Mouse (Mus musculus) limb, embryonic 12.5 days (tissue): Measurements from ENCODE around the gene Chmp2b. TPM values are rescaled to one million over a fixed set of nuclear protein-coding genes. Genes with fewer than 3 reads are reported as not detected.

ENCODE experiments used
- ATAC-seq: fragments of 200-750 bp; cut with Nextera tagmentation; 2 replicates; pipeline ENCODE4 v1.8.0; 2017; ENCODE audit warnings: low read depth, moderate TSS enrichment; ENCODE audit not compliant: insufficient number of reproducible peaks, insufficient read depth, low FRiP score, low TSS enrichment
- H3K27ac ChIP-seq: fragments of 300-500 bp; sonication (generic); 2 replicates; pipeline ENCODE4 v1.5.1; 2016; ENCODE audit warnings: mild to moderate bottlenecking, moderate library complexity
- H3K27me3 ChIP-seq: fragments of 300-500 bp; sonication (generic); 2 replicates; pipeline ENCODE4 v1.6.1; 2016; ENCODE audit warnings: mild to moderate bottlenecking, moderate library complexity
- H3K36me3 ChIP-seq: fragments of 300-500 bp; sonication (generic); 2 replicates; pipeline ENCODE4 v1.6.1; 2016; ENCODE audit warnings: mild to moderate bottlenecking, moderate library complexity
- H3K4me1 ChIP-seq: fragments of 300-500 bp; sonication (generic); replicated peaks from 2 replicates; pipeline ENCODE4 v1.6.1; 2016
- H3K4me2 ChIP-seq: fragments of 300-500 bp; sonication (generic); 2 replicates; pipeline ENCODE4 v1.6.1; 2016; ENCODE audit warnings: mild to moderate bottlenecking, moderate library complexity
- H3K4me3 ChIP-seq: fragments of 300-500 bp; sonication (generic); replicated peaks from 2 replicates; pipeline ENCODE4 v1.5.1; 2016; ENCODE audit warnings: mild to moderate bottlenecking
- H3K9ac ChIP-seq: fragments of 300-500 bp; sonication (generic); replicated peaks from 2 replicates; pipeline ENCODE4 v1.6.1; 2016; ENCODE audit warnings: mild to moderate bottlenecking, moderate library complexity
- H3K9me3 ChIP-seq: fragments of 300-500 bp; sonication (generic); 2 replicates; pipeline ENCODE4 v1.6.1; 2016; ENCODE audit warnings: mild to moderate bottlenecking, moderate library complexity
- WGBS: fragments of 180-500 bp; shearing (Covaris S2); methylation state at CpG from one replicate; pipeline ENCODE4 v1.1.7; 2016; 5-methylcytosine and 5-hydroxymethylcytosine counted together
- polyA plus RNA-seq: library from polyadenylated mRNA; unstranded; fragments of >200 nt; fragmentation: Nextera tagmentation; extraction: Ambion mirVana; gene quantifications from 2 replicates; pipeline ENCODE4 v1.2.1, GENCODE M21; 2016

Gene Chmp2b
- polyA plus RNA-seq, 1 experiment from 2014 or later = 109 TPM

GRCm38 (mm10) chr16:65526004-65526403 lies 36.5 kb downstream of the Chmp2b start:
- WGBS = 89% methylated on average over 2 of the region's 2 CpGs
- Histone ChIP-seq H3K27ac (no peak overlapping the region), H3K4me1 (no peaks in the 10 kb centered on the region), H3K9me3 (no peaks in the 10 kb centered on the region), H3K4me3 (no peak overlapping the region), H3K36me3 (no peaks in the 10 kb centered on the region), H3K27me3 (no peaks in the 10 kb centered on the region), H3K4me2 (no peak overlapping the region), H3K9ac (no peak overlapping the region)
- ATAC-seq = no peak

- no peak within 1 kb of the TSS for H3K4me2 ChIP-seq
- H3K36me3 ChIP-seq = no peaks in the 10 kb centered on the region
- no peak within 1 kb of the TSS for H3K4me3 ChIP-seq
- H3K27ac ChIP-seq = no peak within 1 kb of the TSS
- H3K9ac ChIP-seq = no peak within 1 kb of the TSS
- H3K27me3 ChIP-seq = no peaks in the 10 kb centered on the region
- no peaks in the 10 kb centered on the region for H3K9me3 ChIP-seq
- no peaks in the 10 kb centered on the region for H3K4me1 ChIP-seq
- 84% methylated on average over 6 of the region's 6 CpGs for WGBS
- ATAC-seq = no peak
These were observed 42.3 kb downstream of the Chmp2b start, which contains the start of gene Pou1f1 for GRCm38 (mm10) chr16:65520211-65520610. Pou1f1 (plus strand) TSS chr16:65520511.

- ATAC-seq = peak; percentile 81
- H3K27me3 ChIP-seq = no peaks in the 10 kb centered on the region
These were observed 48.3 kb downstream of the Chmp2b start for GRCm38 (mm10) chr16:65514223-65514622.

DNA sequence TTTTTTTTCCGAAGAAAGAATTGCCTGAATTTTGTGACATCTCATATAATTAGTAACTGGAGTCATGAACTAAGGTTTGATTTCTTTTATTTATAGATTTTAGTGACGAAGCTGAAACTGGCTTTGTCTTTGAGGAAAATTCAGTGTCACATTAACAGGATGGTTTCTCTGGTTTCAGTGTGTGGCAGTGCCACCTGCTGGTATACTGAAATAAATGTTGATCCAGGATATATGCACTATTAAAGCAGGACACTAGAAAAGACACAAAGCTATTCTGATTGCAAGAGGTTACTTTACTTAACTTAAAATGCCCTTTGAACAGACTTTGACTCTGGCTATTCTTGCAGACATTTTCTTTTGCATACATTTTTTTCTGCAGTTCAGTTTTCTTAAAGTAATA lies 65.5 kb downstream of the Chmp2b start:
- H3K36me3 ChIP-seq = no peaks in the 10 kb centered on the region
- ATAC-seq = no peak
- no peak overlapping the region for H3K27ac ChIP-seq
- 41% methylated on average over 2 of the region's 2 CpGs for WGBS
- H3K4me2 ChIP-seq = no peak overlapping the region
- H3K9me3 ChIP-seq = no peaks in the 10 kb centered on the region
- no peak overlapping the region for H3K9ac ChIP-seq
- H3K27me3 ChIP-seq = no peaks in the 10 kb centered on the region
- H3K4me1 ChIP-seq = no peaks in the 10 kb centered on the region
- H3K4me3 ChIP-seq = no peak overlapping the region

More at GRCm38 (mm10) chr16:65514223-65514622, 48.3 kb downstream of the Chmp2b start:
- H3K4me1 ChIP-seq = peaks cover 3% of the 10 kb centered on the region; the same call in 1 of the 2 replicates
- no peak overlapping the region for H3K9ac ChIP-seq
- H3K36me3 ChIP-seq = no peaks in the 10 kb centered on the region
- H3K9me3 ChIP-seq = no peaks in the 10 kb centered on the region
- H3K4me2 ChIP-seq = no peak overlapping the region
- H3K4me3 ChIP-seq = no peak overlapping the region
- no peak overlapping the region for H3K27ac ChIP-seq
- 12% methylated on average over 7 of the region's 7 CpGs for WGBS

GRCm38 (mm10) chr16:65496030-65496429 lies 66.5 kb downstream of the Chmp2b start:
- H3K9me3 ChIP-seq = no peaks in the 10 kb centered on the region
- H3K9ac ChIP-seq = no peak overlapping the region
- 77% methylated on average over 5 of the region's 5 CpGs for WGBS
- no peak overlapping the region for H3K27ac ChIP-seq
- H3K4me3 ChIP-seq = no peak overlapping the region
- ATAC-seq = no peak
- no peaks in the 10 kb centered on the region for H3K36me3 ChIP-seq
- H3K27me3 ChIP-seq = no peaks in the 10 kb centered on the region
- no peak overlapping the region for H3K4me2 ChIP-seq
- no peaks in the 10 kb centered on the region for H3K4me1 ChIP-seq

Other genes starting within 250 kb of the Chmp2b start
- not detected in 2 replicates for gene Pou1f1, start 42.2 kb downstream of the Chmp2b start, polyA plus RNA-seq